Mouse (Mus musculus) neural tube, embryonic 15.5 days (tissue): ENCODE results near the gene Znhit3. TPM values are rescaled to one million over a fixed set of nuclear protein-coding genes. Genes with fewer than 3 reads are reported as not detected.
A peak's percentile ranks its signal among the peaks of the same experiment; 100 is the strongest.

Experiments used
- ATAC-seq: fragments of 200-750 bp; cut with Nextera tagmentation; 2 replicates; pipeline ENCODE4 v1.8.0; 2017; ENCODE audit warnings: mild to moderate bottlenecking, moderate TSS enrichment, moderate library complexity; ENCODE audit not compliant: low FRiP score
- H3K27ac ChIP-seq: fragments of 300-500 bp; sonication (generic); replicated peaks from 2 replicates; pipeline ENCODE4 v1.5.1; 2015; ENCODE audit warnings: mild to moderate bottlenecking, inconsistent platforms
- H3K27me3 ChIP-seq: fragments of 300-500 bp; sonication (generic); replicated peaks from 2 replicates; pipeline ENCODE4 v1.6.1; 2015; ENCODE audit warnings: inconsistent platforms
- H3K36me3 ChIP-seq: fragments of 300-500 bp; sonication (generic); 2 replicates; pipeline ENCODE4 v1.6.1; 2015; ENCODE audit warnings: inconsistent platforms
- H3K4me1 ChIP-seq: fragments of 300-500 bp; sonication (generic); 2 replicates; pipeline ENCODE4 v1.6.1; 2015; ENCODE audit warnings: inconsistent platforms
- H3K4me2 ChIP-seq: fragments of 300-500 bp; sonication (generic); 2 replicates; pipeline ENCODE4 v1.6.1; 2015; ENCODE audit warnings: inconsistent platforms, mild to moderate bottlenecking, moderate library complexity
- H3K4me3 ChIP-seq: fragments of 300-500 bp; sonication (generic); replicated peaks from 2 replicates; pipeline ENCODE4 v1.5.1; 2015; ENCODE audit warnings: mild to moderate bottlenecking, inconsistent platforms
- H3K9ac ChIP-seq: fragments of 300-500 bp; sonication (generic); replicated peaks from 2 replicates; pipeline ENCODE4 v1.6.1; 2015; ENCODE audit warnings: mild to moderate bottlenecking, inconsistent platforms
- H3K9me3 ChIP-seq: fragments of 300-500 bp; sonication (generic); replicated peaks from 2 replicates; pipeline ENCODE4 v1.6.1; 2016; ENCODE audit warnings: inconsistent platforms
- WGBS: fragments of 180-500 bp; shearing (Covaris S2); methylation state at CpG from one replicate; pipeline ENCODE4 v1.1.7; 2015; ENCODE audit warnings: mixed read lengths; 5-methylcytosine and 5-hydroxymethylcytosine counted together
- polyA plus RNA-seq: library from polyadenylated mRNA; unstranded; fragments of >200 nt; fragmentation: Nextera tagmentation; extraction: Ambion mirVana; gene quantifications from 2 replicates; pipeline ENCODE4 v1.2.1, GENCODE M21; 2015

Gene Znhit3
- polyA plus RNA-seq, 1 experiment from 2014 or later, result 81.3 TPM

GRCm38 (mm10) chr11:84919276-84919675, 3.1 kb upstream of the Znhit3 start:
- Histone ChIP-seq H3K9ac (no peak overlapping the region), H3K27ac (no peak overlapping the region), H3K4me3 (no peak overlapping the region), H3K4me1 (peaks cover 26% of the 10 kb centered on the region), H3K36me3 (no peaks in the 10 kb centered on the region), H3K4me2 (no peak overlapping the region), H3K27me3 (no peaks in the 10 kb centered on the region), H3K9me3 (no peaks in the 10 kb centered on the region)
- no peak for ATAC-seq
- WGBS, result 44% methylated on average over 3 of the region's 3 CpGs

GRCm38 (mm10) chr11:84918425-84918824, 2.3 kb upstream of the Znhit3 start:
- 6% methylated on average over 16 of the region's 16 CpGs for WGBS
- Histone ChIP-seq H3K4me3 (no peak overlapping the region; the same call in 1 of the 2 replicates), H3K27me3 (no peaks in the 10 kb centered on the region), H3K36me3 (peaks cover 5% of the 10 kb centered on the region; the same call in 1 of the 2 replicates), H3K4me1 (peaks cover 31% of the 10 kb centered on the region), H3K9ac (0 out of 2 replicates have a peak overlapping the region, but pooled peaks have one; percentile 1), H3K27ac (no peak overlapping the region), H3K4me2 (peak overlapping the region; percentile 44), H3K9me3 (no peaks in the 10 kb centered on the region)
- ATAC-seq, result peak; percentile 79

GRCm38 (mm10) chr11:84916703-84917300, 636 bp upstream of the Znhit3 start:
- Histone ChIP-seq H3K4me1 (peaks cover 31% of the 10 kb centered on the region), H3K27ac (peak overlapping the region; percentile 41; the same call in 1 of the 2 replicates), H3K9ac (peak overlapping the region; percentile 48; the same call in 1 of the 2 replicates), H3K4me3 (peak overlapping the region; percentile 92), H3K27me3 (no peaks in the 10 kb centered on the region), H3K4me2 (peak overlapping the region; percentile 76), H3K9me3 (no peaks in the 10 kb centered on the region), H3K36me3 (peaks cover 19% of the 10 kb centered on the region)
- 60% methylated on average over 7 of the region's 7 CpGs for WGBS
- ATAC-seq, result no peak

- H3K9ac ChIP-seq, result no peak overlapping the region
- WGBS, result 82% methylated on average over 5 of the region's 5 CpGs
- H3K27ac ChIP-seq, result no peak overlapping the region
- H3K4me2 ChIP-seq, result peak overlapping the region; percentile 76; the same call in 1 of the 2 replicates
- no peaks in the 10 kb centered on the region for H3K9me3 ChIP-seq
- peaks cover 31% of the 10 kb centered on the region for H3K4me1 ChIP-seq
- no peaks in the 10 kb centered on the region for H3K27me3 ChIP-seq
- H3K36me3 ChIP-seq, result peaks cover 38% of the 10 kb centered on the region
- no peak for ATAC-seq
- H3K4me3 ChIP-seq, result peak overlapping the region; percentile 92; the same call in 1 of the 2 replicates
Measured at GRCm38 (mm10) chr11:84914673-84915072, 1.5 kb downstream of the Znhit3 start.

GRCm38 (mm10) chr11:84910411-84910810, 5.8 kb downstream of the Znhit3 start:
- 73% methylated on average over 4 of the region's 4 CpGs for WGBS

GRCm38 (mm10) chr11:84908480-84908879, 7.7 kb downstream of the Znhit3 start:
- H3K9me3 ChIP-seq, result no peaks in the 10 kb centered on the region
- 98% methylated on average over 6 of the region's 6 CpGs for WGBS
- H3K9ac ChIP-seq, result no peak overlapping the region
- H3K4me3 ChIP-seq, result no peak overlapping the region
- no peak overlapping the region for H3K4me2 ChIP-seq
- no peak overlapping the region for H3K27ac ChIP-seq
- peaks cover 82% of the 10 kb centered on the region for H3K36me3 ChIP-seq
- no peaks in the 10 kb centered on the region for H3K27me3 ChIP-seq
- no peaks in the 10 kb centered on the region for H3K4me1 ChIP-seq
- no peak for ATAC-seq

More at GRCm38 (mm10) chr11:84910411-84910810, 5.8 kb downstream of the Znhit3 start:
- Histone ChIP-seq H3K9me3 (no peaks in the 10 kb centered on the region), H3K4me1 (peaks cover 16% of the 10 kb centered on the region), H3K4me3 (no peak overlapping the region), H3K27ac (no peak overlapping the region), H3K9ac (no peak overlapping the region), H3K27me3 (no peaks in the 10 kb centered on the region), H3K36me3 (peaks cover 79% of the 10 kb centered on the region), H3K4me2 (no peak overlapping the region)
- ATAC-seq, result no peak

- Histone ChIP-seq H3K9ac (no peak overlapping the region), H3K36me3 (peaks cover 85% of the 10 kb centered on the region), H3K4me2 (no peak overlapping the region), H3K4me1 (no peaks in the 10 kb centered on the region), H3K27me3 (no peaks in the 10 kb centered on the region), H3K9me3 (no peaks in the 10 kb centered on the region), H3K4me3 (no peak overlapping the region), H3K27ac (no peak overlapping the region)
- no peak for ATAC-seq
- 83% methylated on average over 3 of the region's 3 CpGs for WGBS
Measured at GRCm38 (mm10) chr11:84907081-84907480, 9.1 kb downstream of the Znhit3 start.

- no peaks in the 10 kb centered on the region for H3K9me3 ChIP-seq
Measured at GRCm38 (mm10) chr11:84904597-84905144, 11.5 kb downstream of the Znhit3 start.

GRCm38 (mm10) chr11:84893113-84893512, 23.1 kb downstream of the Znhit3 start:
- Histone ChIP-seq H3K27ac (no peak overlapping the region), H3K4me3 (no peak overlapping the region), H3K36me3 (peaks cover 74% of the 10 kb centered on the region), H3K27me3 (no peaks in the 10 kb centered on the region), H3K9me3 (no peaks in the 10 kb centered on the region), H3K4me1 (no peaks in the 10 kb centered on the region), H3K9ac (no peak overlapping the region), H3K4me2 (no peak overlapping the region)
- 91% methylated on average over 14 of the region's 15 CpGs for WGBS
- ATAC-seq, result no peak

More at GRCm38 (mm10) chr11:84904597-84905144, 11.5 kb downstream of the Znhit3 start:
- no peaks in the 10 kb centered on the region for H3K27me3 ChIP-seq
- peaks cover 87% of the 10 kb centered on the region for H3K36me3 ChIP-seq
- no peak overlapping the region for H3K9ac ChIP-seq
- no peak overlapping the region for H3K4me3 ChIP-seq
- ATAC-seq, result no peak
- no peak overlapping the region for H3K4me2 ChIP-seq
- WGBS, result 84% methylated on average over 9 of the region's 9 CpGs
- no peak overlapping the region for H3K27ac ChIP-seq
- no peaks in the 10 kb centered on the region for H3K4me1 ChIP-seq

GRCm38 (mm10) chr11:84891705-84892104, 24.5 kb downstream of the Znhit3 start:
- no peaks in the 10 kb centered on the region for H3K27me3 ChIP-seq
- no peak for ATAC-seq
- no peaks in the 10 kb centered on the region for H3K4me1 ChIP-seq
- no peak overlapping the region for H3K4me3 ChIP-seq
- no peaks in the 10 kb centered on the region for H3K9me3 ChIP-seq
- 96% methylated on average over 7 of the region's 7 CpGs for WGBS
- H3K9ac ChIP-seq, result no peak overlapping the region
- peaks cover 69% of the 10 kb centered on the region for H3K36me3 ChIP-seq
- no peak overlapping the region for H3K27ac ChIP-seq
- no peak overlapping the region for H3K4me2 ChIP-seq

- Histone ChIP-seq H3K4me3 (no peak overlapping the region), H3K27ac (no peak overlapping the region), H3K27me3 (no peaks in the 10 kb centered on the region), H3K9me3 (no peaks in the 10 kb centered on the region), H3K4me1 (no peaks in the 10 kb centered on the region), H3K36me3 (peaks cover 67% of the 10 kb centered on the region), H3K9ac (no peak overlapping the region), H3K4me2 (no peak overlapping the region)
- WGBS, result 91% methylated on average over 2 of the region's 2 CpGs
- no peak for ATAC-seq
Measured at GRCm38 (mm10) chr11:84889492-84889891, 26.7 kb downstream of the Znhit3 start.

GRCm38 (mm10) chr11:84888025-84888424, 28.1 kb downstream of the Znhit3 start:
- Histone ChIP-seq H3K4me1 (no peaks in the 10 kb centered on the region), H3K4me3 (no peak overlapping the region), H3K9me3 (no peaks in the 10 kb centered on the region), H3K36me3 (peaks cover 71% of the 10 kb centered on the region), H3K27me3 (no peaks in the 10 kb centered on the region), H3K4me2 (no peak overlapping the region), H3K9ac (no peak overlapping the region), H3K27ac (no peak overlapping the region)
- 96% methylated on average over 8 of the region's 8 CpGs for WGBS
- no peak for ATAC-seq
